Mouse (Mus musculus) megakaryocyte, adult 5-6 weeks (primary cell): ENCODE results near the gene Musk. TPM values are rescaled to one million over a fixed set of nuclear protein-coding genes. Genes with fewer than 3 reads are reported as not detected.

Experiments used
- ATAC-seq: 2 replicates; pipeline ENCODE4 v1.8.0; 2016; ENCODE audit warnings: mild to moderate bottlenecking, inconsistent platforms; ENCODE audit not compliant: poor library complexity, severe bottlenecking
- total RNA-seq, 2 experiments: library from RNA; stranded (forward) in 1 of 2; stranded (reverse) in 1 of 2; fragments of 153-499, 151-499 nt in 1 of 2; fragments of 221-1000, 200-1000 nt in 1 of 2; gene quantifications; 2 replicates each; pipeline versions ENCODE4 v1.2.3 to v1.2.4; 2015 to 2017

Musk gene
- total RNA-seq, 2 experiments from 2014 or later, result not detected

GRCm38 (mm10) chr4:58313344-58313743 is 27.6 kb downstream of the Musk start:
- no peak for ATAC-seq

DNA sequence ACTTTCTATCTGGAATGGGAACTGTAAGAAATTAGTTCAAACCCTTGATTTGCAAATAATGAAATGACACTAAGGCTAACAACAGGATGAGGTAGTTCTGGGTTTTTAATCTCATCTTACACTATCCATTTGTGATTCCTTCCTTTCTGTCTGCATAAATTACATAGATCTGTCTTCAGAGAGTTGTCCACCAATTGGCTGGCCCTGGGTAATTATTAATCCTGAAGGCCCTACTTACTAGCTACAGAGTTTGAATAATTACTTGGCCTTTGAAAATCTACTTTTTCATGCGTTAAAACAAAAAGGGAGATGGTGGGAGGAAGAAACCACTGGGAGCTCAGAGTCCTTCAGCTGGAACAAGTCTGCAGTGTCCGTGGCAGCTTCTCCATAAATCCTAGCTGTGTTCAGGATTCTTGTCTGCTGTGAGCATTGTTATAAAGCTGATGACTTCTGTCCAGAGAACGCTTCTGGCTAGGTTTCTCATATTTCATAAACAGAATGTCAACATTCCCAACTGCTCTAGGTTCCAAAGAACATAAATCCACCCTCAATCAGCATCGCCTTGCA is 29.3 kb downstream of the Musk start:
- no peak for ATAC-seq

DNA sequence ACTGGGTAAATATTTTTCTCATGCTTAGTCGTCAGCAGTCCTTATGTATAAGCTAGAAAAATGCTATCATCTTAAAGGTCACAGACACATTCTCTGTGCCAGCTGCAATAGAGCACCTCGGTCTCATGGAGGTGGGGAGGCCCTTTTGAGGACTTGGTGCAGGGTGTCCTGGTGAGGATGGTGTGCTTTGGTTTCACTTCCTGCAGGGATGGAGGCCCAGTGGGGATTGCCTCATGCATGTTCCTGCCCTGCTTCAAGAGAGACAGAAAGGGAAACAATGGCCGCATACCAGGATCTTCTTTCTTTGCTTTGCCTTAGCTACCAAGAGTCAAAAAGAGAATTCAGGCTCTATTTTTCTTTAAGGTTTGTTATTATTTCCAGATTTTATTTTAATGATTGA is 31.8 kb downstream of the Musk start:
- peak; percentile 99 for ATAC-seq

DNA sequence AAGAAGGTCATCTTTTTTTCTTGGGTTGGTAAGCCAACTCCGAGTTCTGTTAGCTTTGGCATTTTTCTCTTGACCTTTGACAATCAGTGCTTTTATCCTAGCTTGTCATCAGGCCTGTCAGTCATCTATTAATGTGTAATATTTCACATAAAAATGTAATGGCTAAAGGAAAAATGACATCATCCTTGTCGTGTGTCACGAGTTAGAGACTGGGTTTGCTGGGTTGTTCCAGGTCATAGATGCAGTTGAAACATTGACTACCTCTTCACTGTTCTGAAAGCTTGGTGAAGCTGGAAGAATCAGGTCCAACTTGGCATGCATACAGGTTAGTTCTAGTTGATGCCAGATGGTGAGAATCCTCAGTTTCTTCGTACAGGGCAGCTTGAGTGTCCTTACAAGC is 34.5 kb downstream of the Musk start:
- no peak for ATAC-seq

DNA sequence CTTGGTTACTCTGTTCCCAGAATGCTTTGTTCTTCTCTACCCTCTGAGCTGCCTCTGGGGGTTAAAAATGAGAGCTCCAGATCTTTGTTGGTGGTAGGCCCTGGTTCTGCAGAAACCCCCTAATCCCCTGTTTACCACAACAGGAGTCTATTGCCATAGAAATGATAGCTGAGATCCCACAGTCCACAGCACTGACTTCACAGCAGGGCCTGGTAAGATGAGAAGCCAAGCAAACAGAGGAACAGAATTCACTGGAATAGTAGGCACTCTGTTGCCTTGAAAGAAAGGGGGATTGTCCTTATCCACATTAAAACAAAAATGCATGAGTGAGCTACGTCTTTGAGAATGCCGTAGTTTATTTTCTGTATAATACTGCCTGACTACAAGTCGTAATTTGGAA is 41.0 kb downstream of the Musk start:
- no peak for ATAC-seq

- no peak for ATAC-seq
These were observed 42.5 kb downstream of the Musk start for GRCm38 (mm10) chr4:58328231-58328630.

DNA sequence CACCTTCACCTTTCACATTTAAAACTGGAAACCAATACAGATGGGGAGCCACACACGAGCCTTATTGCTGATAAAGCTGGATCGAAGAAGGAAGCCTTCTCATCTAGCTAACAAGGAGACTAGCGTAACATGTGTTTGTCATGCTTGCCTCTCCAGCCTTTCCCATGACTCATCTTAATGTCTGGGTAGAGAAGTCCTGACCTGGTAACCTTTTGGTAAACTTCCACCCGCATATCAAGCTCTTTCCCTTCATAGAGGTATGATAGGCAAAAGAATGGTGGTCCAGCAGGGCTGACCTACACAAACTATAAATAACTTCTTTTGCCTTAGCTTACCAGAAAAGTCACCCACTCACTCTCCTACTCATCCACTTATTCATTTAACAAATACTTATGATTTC is 44.3 kb downstream of the Musk start:
- ATAC-seq, result no peak

DNA sequence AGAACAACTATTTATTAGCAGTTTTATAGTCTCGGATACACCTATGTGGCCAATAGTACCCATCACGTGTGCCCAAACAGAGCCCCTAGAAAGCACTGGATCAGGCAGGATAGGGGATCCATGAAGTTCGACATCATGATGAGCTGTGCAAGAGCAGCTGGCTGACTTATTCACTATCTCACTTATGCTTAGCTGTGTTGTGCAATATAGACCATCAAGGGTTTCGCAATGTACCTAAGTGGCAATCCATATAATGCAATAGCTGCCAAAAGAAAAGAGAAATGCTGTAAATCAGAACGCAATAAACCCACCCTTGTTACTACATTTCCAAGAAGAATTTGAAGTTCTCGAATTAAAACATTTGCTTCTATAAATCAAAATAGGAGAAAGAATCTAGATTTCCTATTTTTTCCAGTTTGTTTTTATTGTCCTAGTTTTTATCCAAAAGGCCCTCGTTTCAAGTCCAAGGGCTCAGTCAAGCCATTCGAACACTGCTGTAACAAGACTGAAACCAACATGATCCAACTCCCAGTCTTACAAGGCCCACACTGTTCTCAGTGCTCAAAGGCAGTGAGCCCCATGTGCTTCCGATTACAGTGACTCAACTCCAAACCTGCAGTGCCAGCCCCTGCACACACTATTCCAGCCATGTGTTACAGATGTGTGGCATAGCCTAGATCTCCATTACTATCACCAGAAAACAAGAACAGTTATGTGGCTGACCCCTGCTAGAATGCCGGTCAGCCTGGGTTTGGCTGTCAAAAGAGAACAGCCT is 45.3 kb downstream of the Musk start:
- ATAC-seq, result peak; percentile 96

DNA sequence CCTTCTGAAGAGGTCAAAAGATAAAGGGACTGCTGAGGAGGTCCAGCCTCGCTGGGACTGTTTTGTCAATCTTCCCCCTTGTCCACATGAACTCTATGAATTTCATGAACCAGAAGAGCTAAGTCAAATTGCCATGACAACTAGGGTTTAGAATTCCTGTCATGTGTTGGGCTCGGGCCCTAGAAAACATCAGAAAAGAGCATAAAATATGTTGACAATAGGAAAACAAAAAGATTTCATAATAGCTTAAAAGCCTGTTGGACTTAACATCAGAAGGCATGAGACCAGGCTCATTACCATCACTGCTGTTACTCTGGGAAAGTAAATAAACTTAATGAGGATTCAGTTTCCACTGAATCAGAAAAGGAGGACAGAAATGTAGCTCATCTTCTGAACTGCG is 46.6 kb downstream of the Musk start:
- no peak for ATAC-seq

GRCm38 (mm10) chr4:58336227-58336626 is 50.5 kb downstream of the Musk start:
- ATAC-seq, result no peak

DNA sequence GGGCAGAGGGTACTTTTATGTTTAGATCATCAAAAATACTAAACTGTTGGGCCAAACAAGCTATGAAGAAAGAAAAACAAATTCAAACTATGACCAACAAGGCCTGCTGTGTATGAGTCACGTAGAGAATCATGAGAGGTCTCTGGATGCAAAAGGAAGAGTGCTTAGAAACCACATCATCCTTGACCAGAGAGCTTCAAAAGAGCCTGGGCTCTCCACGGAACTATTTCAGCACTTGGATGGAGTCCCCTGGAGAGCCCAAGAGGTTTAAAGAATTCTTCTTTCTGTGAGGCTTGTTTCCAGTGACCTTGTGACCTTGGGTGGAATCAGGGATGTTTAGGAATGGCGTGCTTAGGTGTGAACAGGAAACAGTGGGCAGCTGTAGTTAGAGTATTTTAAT is 53.5 kb downstream of the Musk start:
- no peak for ATAC-seq

DNA sequence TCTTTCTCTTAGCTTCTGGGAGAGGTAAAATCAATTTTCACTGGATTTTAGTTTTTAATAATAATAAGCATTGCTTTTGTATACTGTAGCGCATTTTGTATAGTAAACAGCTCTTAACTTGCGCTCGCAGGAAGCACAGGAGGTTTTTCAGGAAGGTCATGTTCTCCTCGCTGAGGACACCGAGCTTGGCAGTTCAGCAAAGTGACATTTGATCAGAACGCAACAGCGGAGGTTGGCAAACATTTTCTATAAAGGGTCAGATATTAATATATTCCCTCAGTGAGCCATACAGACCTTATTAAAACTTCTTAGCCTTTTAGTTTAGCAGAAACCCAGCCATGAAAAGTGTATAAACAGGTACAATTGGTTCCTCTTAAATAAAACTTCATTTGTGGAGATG is 64.4 kb downstream of the Musk start:
- no peak for ATAC-seq

DNA sequence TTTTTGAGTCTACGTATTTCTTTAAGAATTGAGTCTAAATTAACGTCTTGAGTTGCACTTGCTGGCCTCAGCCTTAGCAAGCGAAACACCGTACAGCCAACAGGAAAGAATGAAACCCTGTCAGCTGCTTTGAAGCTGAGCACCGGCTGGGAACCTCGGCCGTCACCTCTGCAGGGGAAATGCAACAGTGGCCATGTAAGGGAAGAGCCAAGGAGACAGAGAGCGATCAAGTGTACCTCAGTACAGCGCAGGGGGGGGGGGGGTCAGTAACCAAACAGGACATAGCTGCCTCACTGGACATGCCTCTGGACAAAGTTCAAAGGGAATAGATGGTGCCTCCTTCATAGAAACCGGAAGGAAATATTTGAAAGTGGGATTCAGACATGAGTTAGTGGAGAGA is 65.4 kb downstream of the Musk start:
- no peak for ATAC-seq

GRCm38 (mm10) chr4:58351590-58351989 is 65.8 kb downstream of the Musk start:
- no peak for ATAC-seq

DNA sequence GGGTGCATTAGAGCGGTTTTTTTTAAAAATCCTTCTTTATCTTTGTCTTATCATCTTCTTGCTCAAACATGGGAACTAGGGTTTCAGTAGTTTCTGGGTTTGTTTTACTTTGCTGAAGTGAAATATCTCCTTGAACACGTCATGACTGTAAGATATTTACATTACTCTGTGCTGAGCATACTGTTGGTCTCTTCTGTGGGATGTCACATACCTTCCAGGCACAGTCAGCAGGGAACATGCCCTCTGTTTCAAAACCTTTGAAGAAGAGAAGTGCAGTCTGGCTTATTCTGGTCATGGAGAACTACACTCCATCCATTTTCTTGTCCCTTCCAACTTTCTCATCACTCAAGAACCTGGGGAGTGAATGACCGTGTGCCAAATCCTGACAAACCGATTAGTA is 73.2 kb downstream of the Musk start:
- ATAC-seq, result no peak

GRCm38 (mm10) chr4:58365321-58365720 is 79.6 kb downstream of the Musk start:
- no peak for ATAC-seq

DNA sequence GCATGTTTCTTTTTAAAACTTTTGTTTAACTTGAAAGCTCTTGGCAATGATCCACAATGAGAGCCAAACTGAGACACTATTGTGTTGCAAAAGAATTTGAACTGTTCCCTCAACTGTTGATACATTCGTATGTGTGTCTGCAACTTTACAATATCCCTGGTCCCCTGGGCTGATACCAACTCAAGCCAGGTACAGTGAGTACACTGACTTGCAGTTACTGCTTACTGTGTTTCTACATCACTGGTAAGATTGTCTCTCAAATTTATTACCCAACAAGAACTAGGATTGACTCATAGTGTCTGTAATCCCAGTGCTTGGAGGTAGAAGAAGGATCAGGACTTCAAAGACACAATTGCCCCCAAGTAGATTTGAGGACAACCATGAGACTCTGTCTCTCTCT is 85.3 kb downstream of the Musk start:
- ATAC-seq, result no peak

DNA sequence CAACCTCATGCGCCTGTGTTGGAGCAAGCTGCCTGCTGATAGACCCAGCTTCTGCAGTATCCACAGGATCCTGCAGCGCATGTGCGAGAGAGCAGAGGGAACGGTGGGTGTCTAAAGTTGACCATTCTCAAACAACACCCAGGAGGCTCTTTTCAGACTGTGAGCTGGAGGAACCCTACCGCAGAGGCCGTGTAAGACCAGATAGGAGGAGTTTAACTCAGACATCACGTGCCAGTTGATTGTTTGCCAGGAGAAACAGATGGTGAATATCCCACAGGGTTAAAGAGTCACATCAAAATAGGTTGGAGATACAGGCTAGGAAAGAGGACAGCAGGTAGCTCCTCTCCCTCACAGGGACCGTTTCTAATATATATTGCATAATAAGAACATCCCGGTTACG is 87.8 kb downstream of the Musk start:
- ATAC-seq, result no peak

GRCm38 (mm10) chr4:58374141-58374870 is 88.5 kb downstream of the Musk start:
- ATAC-seq, result no peak

DNA sequence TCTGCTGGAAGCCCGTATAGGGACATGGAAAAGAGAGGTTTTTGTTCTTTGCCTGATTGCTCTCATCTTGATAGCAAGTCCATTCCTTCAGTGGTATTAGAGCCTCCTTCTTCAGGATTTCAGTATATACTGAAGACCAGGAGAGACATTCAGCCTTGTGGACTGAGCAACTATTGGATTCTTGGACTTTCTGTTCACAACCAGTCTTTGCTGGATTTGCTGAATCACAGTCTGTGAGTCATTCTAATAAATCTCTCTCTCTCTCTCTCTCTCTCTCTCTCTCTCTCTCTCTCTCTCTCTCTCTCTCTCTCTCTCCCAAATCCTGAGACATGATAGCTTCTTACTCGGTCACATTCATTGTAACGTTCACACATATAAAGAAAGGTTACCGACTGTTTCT is 93.4 kb downstream of the Musk start:
- no peak for ATAC-seq

DNA sequence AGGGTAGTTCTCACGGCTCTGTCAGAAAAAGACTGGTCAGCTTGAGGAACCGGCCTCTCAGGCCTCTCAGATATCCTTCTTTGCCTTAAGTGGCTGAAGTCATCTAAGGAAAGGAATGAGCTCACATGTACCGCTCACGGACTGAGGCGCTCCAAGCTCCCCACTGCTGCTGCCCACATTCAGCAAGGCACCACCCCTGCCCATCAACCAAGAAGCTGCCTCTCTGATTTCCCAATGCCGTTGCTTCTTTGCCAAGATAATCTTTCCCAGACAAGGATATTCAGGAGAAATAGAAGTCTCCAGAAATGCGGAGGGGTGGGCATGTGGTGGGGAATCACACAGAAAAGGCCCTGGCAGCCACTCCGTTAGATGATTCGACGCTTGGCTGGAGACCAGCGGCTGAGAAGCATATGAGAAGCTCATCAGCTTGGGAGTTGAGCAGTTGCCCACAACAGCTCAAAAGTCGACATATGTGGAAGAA is 115.1 kb downstream of the Musk start:
- no peak for ATAC-seq

DNA sequence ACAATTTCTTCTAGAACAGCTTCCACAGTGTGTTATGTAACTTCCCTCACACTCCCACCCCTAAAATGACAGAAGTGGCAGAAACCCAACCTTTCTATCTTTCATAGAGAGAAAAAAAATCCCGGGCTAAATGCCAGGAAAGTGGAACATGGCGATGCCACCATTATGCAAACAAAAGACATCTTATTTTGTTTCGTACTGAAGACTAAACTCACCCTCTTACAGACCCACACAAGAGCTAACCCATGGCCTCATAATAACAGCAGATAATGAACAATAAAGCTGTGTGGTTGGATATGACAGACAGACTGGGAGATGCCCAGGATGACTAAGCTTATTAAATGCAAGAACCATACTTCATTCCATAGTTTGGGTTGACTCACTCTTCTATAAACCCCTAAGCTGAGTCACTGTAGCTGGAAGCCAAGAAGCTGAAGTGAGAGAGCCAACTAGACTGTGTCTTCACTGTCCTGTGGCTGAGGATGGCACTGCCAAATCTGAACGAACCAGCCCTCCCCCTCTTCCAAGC is 116.3 kb downstream of the Musk start:
- ATAC-seq, result no peak
